Mouse (Mus musculus) limb, embryonic 12.5 days (tissue): Measurements from ENCODE around the gene Mmel1. TPM values are rescaled to one million over a fixed set of nuclear protein-coding genes. Genes with fewer than 3 reads are reported as not detected.

Source experiments
- ATAC-seq: fragments of 200-750 bp; cut with Nextera tagmentation; 2 replicates; pipeline ENCODE4 v1.8.0; 2017; ENCODE audit warnings: low read depth, moderate TSS enrichment; ENCODE audit not compliant: insufficient number of reproducible peaks, insufficient read depth, low FRiP score, low TSS enrichment
- H3K27ac ChIP-seq: fragments of 300-500 bp; sonication (generic); 2 replicates; pipeline ENCODE4 v1.5.1; 2016; ENCODE audit warnings: mild to moderate bottlenecking, moderate library complexity
- H3K27me3 ChIP-seq: fragments of 300-500 bp; sonication (generic); 2 replicates; pipeline ENCODE4 v1.6.1; 2016; ENCODE audit warnings: mild to moderate bottlenecking, moderate library complexity
- H3K36me3 ChIP-seq: fragments of 300-500 bp; sonication (generic); 2 replicates; pipeline ENCODE4 v1.6.1; 2016; ENCODE audit warnings: mild to moderate bottlenecking, moderate library complexity
- H3K4me1 ChIP-seq: fragments of 300-500 bp; sonication (generic); replicated peaks from 2 replicates; pipeline ENCODE4 v1.6.1; 2016
- H3K4me2 ChIP-seq: fragments of 300-500 bp; sonication (generic); 2 replicates; pipeline ENCODE4 v1.6.1; 2016; ENCODE audit warnings: mild to moderate bottlenecking, moderate library complexity
- H3K4me3 ChIP-seq: fragments of 300-500 bp; sonication (generic); replicated peaks from 2 replicates; pipeline ENCODE4 v1.5.1; 2016; ENCODE audit warnings: mild to moderate bottlenecking
- H3K9ac ChIP-seq: fragments of 300-500 bp; sonication (generic); replicated peaks from 2 replicates; pipeline ENCODE4 v1.6.1; 2016; ENCODE audit warnings: mild to moderate bottlenecking, moderate library complexity
- H3K9me3 ChIP-seq: fragments of 300-500 bp; sonication (generic); 2 replicates; pipeline ENCODE4 v1.6.1; 2016; ENCODE audit warnings: mild to moderate bottlenecking, moderate library complexity
- WGBS: fragments of 180-500 bp; shearing (Covaris S2); methylation state at CpG from one replicate; pipeline ENCODE4 v1.1.7; 2016; 5-methylcytosine and 5-hydroxymethylcytosine counted together
- polyA plus RNA-seq: library from polyadenylated mRNA; unstranded; fragments of >200 nt; fragmentation: Nextera tagmentation; extraction: Ambion mirVana; gene quantifications from 2 replicates; pipeline ENCODE4 v1.2.1, GENCODE M21; 2016

Gene Mmel1
- 0.11 and 0.19 TPM in 2 replicates for polyA plus RNA-seq

DNA sequence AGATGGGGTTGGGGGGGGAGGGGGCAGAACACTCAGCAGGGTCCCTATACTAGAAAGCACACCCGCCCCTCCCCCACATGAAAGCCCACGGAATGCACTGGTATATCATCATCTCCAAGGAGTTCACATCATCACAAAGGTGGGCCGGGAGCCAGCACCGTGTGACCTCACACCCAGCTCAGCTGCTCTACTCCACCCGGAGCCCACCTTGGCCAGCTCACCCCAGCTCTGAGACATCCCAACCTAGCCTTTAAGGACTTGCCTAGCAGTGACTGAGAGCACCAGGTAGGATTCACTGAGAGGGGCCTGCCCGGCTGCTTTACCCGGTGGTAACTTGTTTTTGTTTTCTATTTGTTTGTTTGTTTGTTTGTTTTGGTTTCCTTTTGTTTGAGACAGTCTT lies at the start of gene Mmel1:
TSS of gene Mmel1 (plus strand) at position 146 of the 400 bp plus-strand sequence.
- ATAC-seq, result no peak
- peaks cover 26% of the 10 kb centered on the region for H3K27me3 ChIP-seq
- WGBS, result 82% methylated on average over 7 of the region's 7 CpGs
- no peaks in the 10 kb centered on the region for H3K9me3 ChIP-seq
- no peaks in the 10 kb centered on the region for H3K36me3 ChIP-seq
- no peak within 1 kb of the TSS for H3K27ac ChIP-seq
- H3K4me2 ChIP-seq, result no peak within 1 kb of the TSS
- no peak within 1 kb of the TSS for H3K4me3 ChIP-seq
- H3K4me1 ChIP-seq, result peaks cover 25% of the 10 kb centered on the region
- no peak within 1 kb of the TSS for H3K9ac ChIP-seq

DNA sequence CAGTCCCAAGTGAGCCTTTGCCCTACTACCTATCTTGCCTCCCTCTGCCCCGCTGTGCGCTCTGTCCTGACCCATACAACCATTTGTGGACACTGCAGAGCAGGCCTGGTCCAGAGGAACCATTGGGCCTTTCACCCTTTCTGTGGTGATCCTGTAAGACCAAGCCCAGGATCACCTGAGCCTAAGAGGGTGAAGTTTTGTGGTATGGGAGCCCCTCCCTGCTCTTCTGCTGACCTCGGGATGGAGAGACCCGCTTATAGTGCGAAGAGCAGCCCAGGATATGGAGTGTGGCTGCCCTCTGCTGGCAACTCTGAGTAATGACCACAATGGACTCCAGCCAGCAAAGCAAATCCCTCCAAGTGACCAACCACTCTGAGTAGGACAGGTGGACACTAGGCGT lies 43.7 kb upstream of the Mmel1 start:
- Histone ChIP-seq H3K4me3 (no peak overlapping the region), H3K27me3 (peaks cover 7% of the 10 kb centered on the region), H3K9ac (no peak overlapping the region), H3K36me3 (no peaks in the 10 kb centered on the region), H3K27ac (no peak overlapping the region), H3K9me3 (no peaks in the 10 kb centered on the region), H3K4me1 (peaks cover 14% of the 10 kb centered on the region), H3K4me2 (no peak overlapping the region)
- WGBS, result 31% methylated on average over 6 of the region's 6 CpGs
- ATAC-seq, result peak; percentile 35; the same call in 1 of the 2 replicates

DNA sequence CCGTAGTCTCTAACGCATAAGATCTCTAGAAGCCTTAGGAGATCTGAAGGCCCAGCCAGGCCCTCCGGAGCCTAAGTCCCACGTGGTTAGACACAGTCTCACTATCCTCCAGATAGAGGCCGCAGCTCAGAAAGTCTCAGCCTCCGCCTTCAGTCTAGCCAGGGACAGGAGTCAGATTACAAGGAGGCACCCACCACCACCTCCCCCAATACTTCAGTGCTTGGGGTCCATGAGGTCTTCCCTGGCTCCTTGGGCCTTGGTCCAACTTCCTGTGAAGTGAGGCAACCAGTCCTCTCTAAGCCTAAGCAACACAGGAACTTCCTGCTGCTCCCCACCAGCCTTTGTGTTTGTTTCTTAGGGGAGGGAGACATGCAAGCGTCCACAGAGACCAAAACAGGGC lies 43.2 kb upstream of the Mmel1 start:
- H3K4me3 ChIP-seq, result no peak overlapping the region
- H3K4me2 ChIP-seq, result no peak overlapping the region
- peaks cover 7% of the 10 kb centered on the region for H3K27me3 ChIP-seq
- ATAC-seq, result peak; percentile 20; the same call in 1 of the 2 replicates
- H3K9me3 ChIP-seq, result no peaks in the 10 kb centered on the region
- 42% methylated on average over 7 of the region's 7 CpGs for WGBS
- no peak overlapping the region for H3K27ac ChIP-seq
- no peaks in the 10 kb centered on the region for H3K36me3 ChIP-seq
- H3K4me1 ChIP-seq, result peaks cover 14% of the 10 kb centered on the region
- no peak overlapping the region for H3K9ac ChIP-seq

DNA sequence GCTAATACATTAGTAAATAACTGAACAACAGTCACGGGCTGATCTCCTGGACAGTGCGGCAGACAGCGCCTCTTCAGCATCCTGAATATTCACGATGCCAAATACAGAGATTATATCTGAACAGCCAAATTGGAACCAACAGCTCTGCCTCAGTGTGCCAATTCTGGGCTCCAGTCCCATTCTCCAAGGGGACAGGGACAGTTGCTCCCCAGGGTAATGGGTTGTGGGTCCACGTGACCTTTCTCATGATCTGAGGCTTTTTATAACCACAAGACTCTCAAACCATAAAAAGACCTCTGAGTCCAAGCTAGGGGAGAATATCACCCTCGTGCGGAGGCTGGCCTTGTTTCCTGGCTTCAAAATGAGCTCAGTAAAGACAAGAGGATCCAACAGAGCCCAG lies 42.2 kb upstream of the Mmel1 start:
- ATAC-seq, result no peak
- Histone ChIP-seq H3K27me3 (peaks cover 11% of the 10 kb centered on the region), H3K4me1 (peaks cover 14% of the 10 kb centered on the region), H3K27ac (no peak overlapping the region), H3K4me2 (no peak overlapping the region), H3K9me3 (no peaks in the 10 kb centered on the region), H3K36me3 (no peaks in the 10 kb centered on the region), H3K4me3 (no peak overlapping the region), H3K9ac (no peak overlapping the region)
- WGBS, result 86% methylated on average over 7 of the region's 7 CpGs

DNA sequence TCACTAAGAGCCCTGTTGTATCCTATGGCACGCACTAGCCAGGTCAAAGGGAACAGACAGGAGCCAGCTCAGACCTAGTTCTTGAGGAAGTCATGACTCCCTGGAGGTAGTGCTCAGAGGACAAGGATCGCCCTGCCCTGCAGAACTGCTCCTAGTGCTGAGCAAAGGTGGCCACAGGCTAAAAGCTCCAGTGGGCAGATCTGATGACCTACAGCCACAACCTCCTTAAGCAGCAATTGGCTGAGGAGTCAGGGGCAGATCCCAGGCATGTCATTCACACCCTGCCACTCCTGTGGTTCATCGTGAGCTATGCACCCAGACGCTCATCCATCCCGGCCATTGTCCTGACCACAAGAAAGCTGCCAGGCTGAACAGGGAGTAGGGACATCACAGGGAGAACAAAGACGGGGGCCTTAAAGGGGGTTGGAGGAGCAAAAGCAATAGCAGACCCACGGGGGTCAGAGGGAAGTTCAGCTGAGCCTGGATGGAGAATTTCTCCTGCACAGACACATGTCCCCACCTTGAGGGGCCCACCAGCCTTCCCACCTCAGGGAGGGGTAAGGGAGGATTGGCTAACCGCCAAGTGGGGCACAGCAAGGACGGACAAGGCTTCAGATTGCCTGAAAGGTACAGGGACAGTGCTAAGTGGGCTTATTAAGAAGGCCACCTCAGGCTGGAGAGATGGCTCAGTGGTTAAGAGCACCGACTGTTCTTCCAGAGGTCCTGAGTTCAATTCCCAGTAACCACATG lies 41.3 kb upstream of the Mmel1 start:
- Histone ChIP-seq H3K4me1 (peaks cover 14% of the 10 kb centered on the region), H3K4me3 (no peak overlapping the region), H3K36me3 (no peaks in the 10 kb centered on the region), H3K4me2 (no peak overlapping the region), H3K9me3 (no peaks in the 10 kb centered on the region), H3K9ac (no peak overlapping the region), H3K27me3 (peaks cover 11% of the 10 kb centered on the region), H3K27ac (0 out of 2 replicates have a peak overlapping the region, but pooled peaks have one; percentile 25)
- 32% methylated on average over 10 of the region's 10 CpGs for WGBS
- ATAC-seq, result no peak

DNA sequence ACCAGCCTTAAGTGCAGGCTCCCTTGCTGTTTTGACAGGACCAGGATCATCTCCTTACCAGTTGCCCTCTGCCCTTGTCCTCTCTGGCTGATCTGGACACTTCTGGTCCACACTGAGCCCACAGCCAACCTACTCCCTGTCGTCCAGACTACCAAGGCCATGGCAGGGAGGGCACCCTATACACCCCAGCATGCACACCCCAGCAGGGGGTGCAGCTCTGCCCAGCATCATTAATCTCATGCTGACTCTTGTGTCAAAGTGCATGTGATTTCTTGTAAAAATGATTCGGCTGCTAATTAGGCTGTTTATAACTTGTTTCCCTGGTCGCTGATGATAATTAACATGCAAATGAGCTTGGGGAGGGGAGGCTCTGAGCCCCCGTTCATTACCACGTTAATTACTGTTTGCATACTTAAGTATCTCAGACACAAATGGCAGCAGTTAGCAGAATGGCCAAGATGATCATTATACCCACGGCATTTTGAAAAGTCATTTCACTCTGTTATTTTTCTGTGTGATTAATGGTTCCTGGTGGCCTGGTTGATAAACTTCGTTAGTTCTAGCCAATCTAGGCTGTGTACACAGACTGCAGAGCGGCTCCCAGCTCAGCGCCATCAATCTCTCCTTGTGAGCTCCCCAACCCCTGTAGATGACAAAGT lies 37.3 kb upstream of the Mmel1 start:
- ATAC-seq, result no peak
- Histone ChIP-seq H3K27ac (no peak overlapping the region), H3K4me2 (no peak overlapping the region), H3K27me3 (peaks cover 11% of the 10 kb centered on the region), H3K4me3 (no peak overlapping the region), H3K9me3 (no peaks in the 10 kb centered on the region), H3K36me3 (no peaks in the 10 kb centered on the region), H3K9ac (no peak overlapping the region), H3K4me1 (peaks cover 14% of the 10 kb centered on the region)
- WGBS, result 46% methylated on average over 9 of the region's 9 CpGs

DNA sequence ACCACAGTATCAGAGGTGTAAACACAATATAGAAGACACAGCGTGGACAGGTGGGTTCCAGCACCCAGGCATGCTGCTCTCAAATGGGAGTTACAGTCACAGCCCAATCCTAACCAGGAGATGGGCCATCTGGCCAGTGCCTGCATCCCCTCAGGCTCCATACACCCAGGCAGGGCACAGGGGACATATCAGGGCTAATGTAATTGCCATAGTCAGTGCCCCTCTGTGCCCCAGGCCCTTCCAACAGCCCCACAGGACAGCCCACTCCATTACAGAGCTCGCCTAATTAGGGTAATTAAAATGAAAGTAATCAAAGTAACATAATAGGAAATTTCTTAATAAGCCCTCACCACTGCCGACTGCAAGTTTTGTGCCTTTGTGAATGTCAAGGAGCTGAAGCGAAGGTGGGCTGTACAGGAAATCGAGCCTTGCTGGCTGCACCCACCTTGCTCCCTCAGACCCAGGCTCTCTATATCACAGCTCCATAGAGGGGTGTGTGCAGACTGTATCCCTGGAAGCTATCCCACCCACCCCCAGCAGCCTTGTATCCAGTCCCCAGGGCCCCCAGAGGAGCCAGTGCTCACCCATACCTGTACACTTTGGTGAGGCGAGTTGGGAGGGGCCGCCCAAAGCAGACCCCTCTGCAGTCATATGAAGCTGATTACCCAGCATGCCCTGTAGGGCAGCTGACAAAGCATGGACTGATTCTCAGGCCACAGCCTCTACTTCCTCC lies 33.0 kb upstream of the Mmel1 start:
- no peak overlapping the region for H3K4me3 ChIP-seq
- no peak overlapping the region for H3K27ac ChIP-seq
- 64% methylated on average over 7 of the region's 7 CpGs for WGBS
- H3K36me3 ChIP-seq, result no peaks in the 10 kb centered on the region
- H3K27me3 ChIP-seq, result peaks cover 15% of the 10 kb centered on the region
- H3K9ac ChIP-seq, result no peak overlapping the region
- peaks cover 19% of the 10 kb centered on the region for H3K4me1 ChIP-seq
- no peaks in the 10 kb centered on the region for H3K9me3 ChIP-seq
- no peak overlapping the region for H3K4me2 ChIP-seq
- no peak for ATAC-seq

DNA sequence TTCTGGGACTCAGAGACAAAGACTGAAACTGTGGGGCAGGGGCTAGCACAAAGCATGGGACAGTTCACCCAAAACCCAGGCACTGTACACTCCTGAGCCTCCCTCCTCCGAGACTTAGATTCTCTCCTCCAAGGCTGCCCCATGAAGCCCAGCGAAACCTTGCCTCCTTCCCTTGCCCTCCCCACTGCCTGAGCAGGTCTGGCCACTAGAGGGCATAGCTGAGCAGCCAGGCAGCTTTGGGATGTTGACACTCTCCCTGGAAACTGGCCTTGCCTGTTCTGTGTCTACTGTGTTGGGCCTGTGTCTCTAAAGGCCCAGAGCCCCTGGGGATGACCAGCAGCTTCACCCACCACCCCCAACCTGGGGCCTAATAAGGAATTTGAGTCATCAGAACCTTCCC lies 32.2 kb upstream of the Mmel1 start, which contains the start of gene Ttc34:
TSS of gene Ttc34 (plus strand) at position 290 of the 400 bp plus-strand sequence.
- no peak within 1 kb of the TSS for H3K9ac ChIP-seq
- no peak within 1 kb of the TSS for H3K4me3 ChIP-seq
- H3K4me2 ChIP-seq, result no peak within 1 kb of the TSS
- no peak within 1 kb of the TSS for H3K27ac ChIP-seq
- H3K4me1 ChIP-seq, result peaks cover 19% of the 10 kb centered on the region
- no peaks in the 10 kb centered on the region for H3K9me3 ChIP-seq
- H3K36me3 ChIP-seq, result no peaks in the 10 kb centered on the region
- WGBS, result 74% methylated on average over 2 of the region's 2 CpGs
- ATAC-seq, result peak; percentile 26; the same call in 1 of the 2 replicates
- H3K27me3 ChIP-seq, result peaks cover 11% of the 10 kb centered on the region

DNA sequence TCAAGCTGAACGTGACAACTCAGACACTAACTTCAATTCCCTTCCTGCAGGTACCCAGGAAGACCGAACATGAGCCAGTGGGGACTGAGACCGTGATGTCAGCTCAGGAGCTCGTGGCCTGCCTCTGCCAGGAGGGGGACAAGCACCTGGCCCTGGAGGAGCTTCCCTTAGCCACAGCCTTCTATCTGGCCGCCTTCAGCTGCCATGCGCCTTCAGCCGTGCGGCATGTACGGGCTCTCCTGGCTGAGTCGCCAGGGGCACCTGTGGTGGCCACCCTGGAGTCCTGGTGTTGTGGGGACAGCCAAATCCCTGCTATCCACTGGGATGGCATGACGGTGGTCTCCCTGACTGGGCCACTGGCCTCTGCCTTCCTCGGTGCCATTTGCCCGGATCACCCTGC lies 30.6 kb upstream of the Mmel1 start:
- H3K4me3 ChIP-seq, result no peak overlapping the region
- 83% methylated on average over 13 of the region's 13 CpGs for WGBS
- H3K4me2 ChIP-seq, result no peak overlapping the region
- no peaks in the 10 kb centered on the region for H3K36me3 ChIP-seq
- H3K27ac ChIP-seq, result no peak overlapping the region
- ATAC-seq, result no peak
- no peak overlapping the region for H3K9ac ChIP-seq
- peaks cover 5% of the 10 kb centered on the region; the same call in 1 of the 2 replicates for H3K27me3 ChIP-seq
- H3K4me1 ChIP-seq, result peaks cover 19% of the 10 kb centered on the region
- no peaks in the 10 kb centered on the region for H3K9me3 ChIP-seq

DNA sequence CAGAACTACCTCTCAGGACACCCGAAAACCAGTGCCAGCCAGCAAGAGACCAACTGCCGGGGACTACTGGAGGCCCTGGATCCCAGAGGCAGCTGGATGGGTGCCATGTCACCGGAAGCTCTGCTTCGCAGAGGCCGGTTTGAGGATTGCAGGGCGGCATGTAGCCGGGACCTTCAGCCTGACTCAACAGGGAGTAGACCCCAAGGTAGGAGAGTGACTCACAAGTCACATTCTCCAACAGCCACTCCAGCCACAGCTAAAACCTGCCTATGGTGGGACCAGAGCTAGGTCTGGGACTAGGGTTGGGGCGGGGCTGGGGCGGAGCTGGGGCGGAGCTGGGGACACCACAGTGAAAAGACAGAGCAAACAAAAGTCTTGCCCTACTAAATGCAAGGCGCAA lies 30.0 kb upstream of the Mmel1 start:
- 57% methylated on average over 11 of the region's 11 CpGs for WGBS
- Histone ChIP-seq H3K4me1 (peaks cover 19% of the 10 kb centered on the region), H3K36me3 (no peaks in the 10 kb centered on the region), H3K27ac (no peak overlapping the region), H3K4me2 (no peak overlapping the region), H3K9me3 (no peaks in the 10 kb centered on the region), H3K4me3 (no peak overlapping the region), H3K9ac (no peak overlapping the region), H3K27me3 (peaks cover 5% of the 10 kb centered on the region; the same call in 1 of the 2 replicates)
- no peak for ATAC-seq

DNA sequence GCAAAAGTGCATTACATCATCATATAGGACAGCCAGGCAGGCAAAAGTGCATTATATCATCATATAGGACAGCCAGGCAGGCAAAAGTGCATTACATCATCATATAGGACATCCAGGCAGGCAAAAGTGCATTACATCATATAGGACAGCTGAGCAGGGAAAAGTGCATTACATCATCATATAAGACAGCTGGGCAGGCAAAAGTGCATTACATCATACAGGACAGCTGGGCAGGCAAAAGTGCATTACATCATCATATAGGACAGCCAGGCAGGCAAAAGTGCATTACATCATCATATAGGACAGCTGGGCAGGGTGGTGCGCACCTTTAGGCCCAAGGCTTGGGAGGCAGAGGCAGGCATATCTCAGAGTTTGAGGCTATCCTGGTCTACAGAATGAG lies 16.7 kb upstream of the Mmel1 start:
- Histone ChIP-seq H3K9ac (no peak overlapping the region), H3K9me3 (no peaks in the 10 kb centered on the region; the same call in 1 of the 2 replicates), H3K36me3 (no peaks in the 10 kb centered on the region), H3K27me3 (peaks cover 43% of the 10 kb centered on the region), H3K4me2 (no peak overlapping the region), H3K4me1 (peaks cover 6% of the 10 kb centered on the region; the same call in 1 of the 2 replicates), H3K4me3 (no peak overlapping the region), H3K27ac (no peak overlapping the region)
- no peak for ATAC-seq
- WGBS, result 96% methylated on average over 1 of the region's 1 CpGs
